Mouse (Mus musculus) macrophage (primary cell): Measurements from ENCODE around the gene Dscaml1. TPM values are rescaled to one million over a fixed set of nuclear protein-coding genes. Genes with fewer than 3 reads are reported as not detected.

ENCODE experiments used
- H3K27ac ChIP-seq: fragments of 350-480 bp; formaldehyde crosslinking; 2 replicates; pipeline ENCODE4 v1.9.0; 2021
- H3K36me3 ChIP-seq: fragments of 350-480 bp; formaldehyde crosslinking; 2 replicates; pipeline ENCODE4 v1.9.0; 2021; ENCODE audit errors: inconsistent target
- H3K4me3 ChIP-seq: fragments of 350-480 bp; formaldehyde crosslinking; 2 replicates; pipeline ENCODE4 v1.9.0; 2021; ENCODE audit errors: inconsistent target
- H3K79me2 ChIP-seq: fragments of 350-480 bp; formaldehyde crosslinking; 2 replicates; pipeline ENCODE4 v1.9.0; 2021; ENCODE audit errors: inconsistent target
- WGBS: methylation state at CpG from one replicate; pipeline ENCODE4 v1.1.7; 2026; ENCODE audit warnings: inconsistent platforms; ENCODE audit not compliant: missing documents; 5-methylcytosine and 5-hydroxymethylcytosine counted together
- polyA plus RNA-seq: library from polyadenylated mRNA; stranded (reverse); fragments of 250-400 nt; gene quantifications from 3 replicates; pipeline ENCODE4 v1.2.4, GENCODE M21; 2018; ENCODE audit warnings: inconsistent platforms

The Dscaml1 gene
- polyA plus RNA-seq, 1 experiment from 2014 or later = 0.09 TPM

DNA sequence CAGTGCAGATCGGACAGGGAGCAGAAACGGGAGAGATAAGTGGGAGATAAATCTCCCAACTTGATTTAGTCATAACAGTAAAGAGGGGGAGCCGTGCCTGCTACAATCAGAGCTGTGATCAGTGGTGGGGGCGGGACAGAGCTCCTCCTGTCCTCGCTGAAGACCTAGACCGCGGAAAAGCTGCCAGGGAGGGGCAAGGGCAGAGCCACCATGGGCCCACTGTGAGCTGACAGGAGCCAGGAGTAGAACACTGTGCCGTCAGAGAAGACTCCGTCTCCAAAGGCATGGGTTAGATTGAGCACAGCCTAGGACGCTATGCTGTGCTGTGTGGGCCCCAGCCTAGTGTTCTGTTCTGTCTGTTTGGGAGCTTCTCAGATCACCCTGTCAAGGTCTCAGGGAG, 72.8 kb downstream of the Dscaml1 start:
- no peak overlapping the region for H3K27ac ChIP-seq
- no peak overlapping the region for H3K4me3 ChIP-seq
- WGBS = 48% methylated on average over 10 of the region's 10 CpGs

DNA sequence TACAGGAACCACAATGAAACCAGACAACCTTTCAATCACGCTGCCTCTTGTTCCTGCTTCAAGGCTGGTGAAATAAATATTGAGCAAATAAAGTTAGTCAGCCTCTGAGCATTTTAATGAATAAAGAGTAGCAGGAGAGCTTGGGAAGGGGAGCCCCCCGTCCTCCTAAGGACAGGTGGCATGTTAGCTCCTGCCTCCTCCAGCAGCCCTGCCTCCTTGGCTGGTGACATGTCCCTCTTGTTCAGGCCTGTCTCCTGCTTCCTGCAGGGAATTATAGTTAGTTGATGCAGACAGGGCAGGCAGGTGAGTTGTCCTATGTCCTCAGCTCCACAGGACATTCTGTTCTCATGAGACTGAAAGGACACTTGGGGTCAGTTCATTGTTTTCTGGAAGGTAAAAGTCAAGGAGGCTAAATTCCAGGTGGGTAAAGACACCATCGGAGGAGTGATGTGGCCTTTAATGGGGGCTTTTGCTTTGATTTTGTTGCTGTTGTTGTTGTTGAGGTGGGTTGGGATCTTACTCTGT, 73.7 kb downstream of the Dscaml1 start:
- 71% methylated on average over 3 of the region's 3 CpGs for WGBS

More for the DNA sequence above, 72.8 kb downstream of the Dscaml1 start:
- H3K79me2 ChIP-seq = no peaks in the 10 kb centered on the region
- H3K36me3 ChIP-seq = no peaks in the 10 kb centered on the region

DNA sequence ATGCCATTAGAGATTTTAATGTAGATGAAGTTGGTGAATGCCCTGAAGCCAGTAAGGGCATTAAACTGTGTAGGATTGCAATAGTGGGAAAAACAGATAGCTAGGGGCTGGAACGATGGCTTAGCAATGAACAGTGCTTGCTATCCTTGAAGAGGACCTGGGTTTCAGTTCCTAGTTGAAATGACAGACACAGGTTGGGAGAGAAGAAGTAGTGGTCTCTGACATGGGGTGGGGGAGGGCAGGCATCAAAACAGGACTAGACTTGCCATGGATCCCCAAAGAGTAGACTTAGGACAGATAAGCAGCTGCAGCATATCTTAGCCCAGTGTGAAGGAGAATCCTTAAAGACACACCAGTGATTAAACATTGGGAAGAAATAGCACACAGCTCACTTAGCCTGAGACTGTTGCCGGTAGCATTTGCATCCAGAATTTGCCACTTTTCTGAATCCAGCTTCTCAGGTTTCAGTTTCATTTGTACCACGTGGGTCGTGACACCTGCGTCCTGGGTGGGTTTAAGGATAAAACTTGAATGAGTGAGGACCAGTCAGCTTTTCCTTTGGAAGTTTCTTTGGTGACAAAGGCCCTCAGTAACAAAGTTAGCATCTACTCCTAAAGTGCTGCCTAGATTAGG, 75.0 kb downstream of the Dscaml1 start:
- 36% methylated on average over 5 of the region's 5 CpGs for WGBS
- H3K27ac ChIP-seq = no peak overlapping the region
- H3K79me2 ChIP-seq = no peaks in the 10 kb centered on the region
- H3K36me3 ChIP-seq = no peaks in the 10 kb centered on the region
- H3K4me3 ChIP-seq = no peak overlapping the region

More for the DNA sequence above, 73.7 kb downstream of the Dscaml1 start:
- Histone ChIP-seq H3K4me3 (no peak overlapping the region), H3K79me2 (no peaks in the 10 kb centered on the region), H3K27ac (no peak overlapping the region), H3K36me3 (no peaks in the 10 kb centered on the region)

DNA sequence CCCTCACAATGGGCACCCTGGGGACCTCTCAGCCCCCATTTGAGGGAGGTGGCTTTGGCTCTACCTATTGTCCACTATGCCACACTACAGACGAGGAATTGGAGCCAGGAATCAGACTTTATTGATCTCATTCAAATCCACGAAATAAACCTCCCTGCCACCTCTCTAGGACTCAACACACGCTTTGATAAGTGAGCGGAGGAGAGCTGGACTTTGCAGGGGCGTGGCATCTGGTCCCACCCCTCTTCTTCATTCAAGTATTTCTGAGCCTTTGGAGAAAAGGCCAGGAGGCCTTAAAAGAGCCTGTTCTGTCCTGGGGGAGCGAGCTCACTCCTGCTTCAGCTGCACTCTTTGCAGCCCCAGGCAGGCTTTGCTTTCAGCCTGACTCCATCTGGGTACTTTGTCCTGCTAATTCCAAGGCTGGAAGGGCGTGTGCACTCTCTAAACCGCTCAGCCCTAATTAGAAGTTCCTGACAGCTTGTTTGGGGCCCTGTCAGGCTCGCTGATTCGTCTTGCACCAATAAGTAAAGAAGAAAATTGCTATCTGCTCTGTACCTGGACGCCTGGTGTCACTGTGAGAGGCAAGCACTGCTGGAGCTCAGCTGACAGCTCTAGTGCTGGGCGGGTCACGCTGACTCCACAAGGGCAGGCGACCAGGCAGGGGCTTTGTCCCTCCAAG, 75.7 kb downstream of the Dscaml1 start:
- no peaks in the 10 kb centered on the region for H3K36me3 ChIP-seq
- H3K27ac ChIP-seq = no peak overlapping the region
- 94% methylated on average over 14 of the region's 14 CpGs for WGBS
- no peaks in the 10 kb centered on the region for H3K79me2 ChIP-seq
- H3K4me3 ChIP-seq = no peak overlapping the region

DNA sequence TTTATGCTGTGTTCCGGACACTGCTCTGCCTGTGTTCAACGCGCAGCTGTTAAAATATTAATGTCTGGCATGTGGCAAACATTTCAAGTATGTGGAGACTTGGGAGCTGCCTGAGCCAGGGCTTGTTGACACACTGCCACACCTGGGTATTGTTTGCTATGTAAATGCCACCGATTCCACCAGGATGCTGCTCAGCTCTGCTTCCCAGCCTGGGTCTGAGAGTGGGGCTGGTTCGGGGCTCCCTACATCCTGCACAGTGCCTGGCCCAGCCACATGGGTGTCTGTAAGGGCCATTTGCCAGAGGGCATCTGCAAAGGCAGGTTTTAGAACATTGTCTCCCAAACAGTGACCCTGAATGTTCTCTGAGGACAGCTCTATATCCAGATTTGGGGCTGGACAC, 78.5 kb downstream of the Dscaml1 start:
- no peaks in the 10 kb centered on the region for H3K79me2 ChIP-seq
- 80% methylated on average over 5 of the region's 5 CpGs for WGBS
- no peaks in the 10 kb centered on the region for H3K36me3 ChIP-seq
- no peak overlapping the region for H3K27ac ChIP-seq
- H3K4me3 ChIP-seq = no peak overlapping the region

DNA sequence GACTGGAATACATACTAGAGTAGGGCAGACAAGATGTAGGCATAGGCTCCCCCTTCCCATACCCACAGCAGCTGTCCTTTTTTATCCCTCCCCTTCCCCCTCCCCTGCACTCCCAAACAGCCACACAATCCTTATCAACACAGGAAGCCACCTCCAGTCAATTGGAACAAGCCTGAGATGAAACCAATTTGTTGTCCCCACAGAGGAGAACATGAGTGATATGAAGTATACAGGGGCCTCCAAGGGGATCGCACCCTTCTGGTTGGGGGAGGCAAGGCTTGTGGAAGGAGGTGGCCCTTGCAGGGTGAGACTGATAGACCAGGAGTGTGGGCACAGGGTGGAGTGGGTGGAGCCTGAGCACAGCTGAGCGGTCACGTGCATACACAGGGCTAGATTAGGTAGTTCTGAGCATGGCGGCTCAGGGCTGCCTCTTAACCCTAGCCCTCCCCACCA, 79.1 kb downstream of the Dscaml1 start:
- H3K79me2 ChIP-seq = no peaks in the 10 kb centered on the region
- 62% methylated on average over 4 of the region's 4 CpGs for WGBS
- H3K36me3 ChIP-seq = no peaks in the 10 kb centered on the region
- no peak overlapping the region for H3K27ac ChIP-seq
- no peak overlapping the region for H3K4me3 ChIP-seq

DNA sequence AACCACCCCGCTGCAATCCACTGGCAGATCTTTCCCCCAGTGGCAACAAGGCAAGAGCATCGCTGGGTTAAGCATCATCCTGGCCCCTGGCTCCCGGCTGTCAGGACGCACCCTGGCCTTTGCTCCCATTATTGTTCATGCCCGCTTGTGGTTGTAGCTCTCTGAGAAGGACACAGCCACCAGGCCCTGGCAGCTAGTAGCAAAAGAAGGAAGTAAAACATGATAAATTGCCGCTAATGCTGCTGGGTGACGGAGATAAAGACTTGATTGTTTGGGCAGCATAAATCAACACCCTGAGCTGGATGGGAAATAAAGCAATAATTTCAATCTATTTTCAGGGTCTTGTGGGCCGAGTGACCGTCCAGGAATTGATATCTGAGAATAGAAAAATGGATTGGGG, 81.1 kb downstream of the Dscaml1 start:
- no peaks in the 10 kb centered on the region for H3K79me2 ChIP-seq
- WGBS = 11% methylated on average over 9 of the region's 9 CpGs
- H3K27ac ChIP-seq = no peak overlapping the region
- H3K4me3 ChIP-seq = no peak overlapping the region
- no peaks in the 10 kb centered on the region for H3K36me3 ChIP-seq

DNA sequence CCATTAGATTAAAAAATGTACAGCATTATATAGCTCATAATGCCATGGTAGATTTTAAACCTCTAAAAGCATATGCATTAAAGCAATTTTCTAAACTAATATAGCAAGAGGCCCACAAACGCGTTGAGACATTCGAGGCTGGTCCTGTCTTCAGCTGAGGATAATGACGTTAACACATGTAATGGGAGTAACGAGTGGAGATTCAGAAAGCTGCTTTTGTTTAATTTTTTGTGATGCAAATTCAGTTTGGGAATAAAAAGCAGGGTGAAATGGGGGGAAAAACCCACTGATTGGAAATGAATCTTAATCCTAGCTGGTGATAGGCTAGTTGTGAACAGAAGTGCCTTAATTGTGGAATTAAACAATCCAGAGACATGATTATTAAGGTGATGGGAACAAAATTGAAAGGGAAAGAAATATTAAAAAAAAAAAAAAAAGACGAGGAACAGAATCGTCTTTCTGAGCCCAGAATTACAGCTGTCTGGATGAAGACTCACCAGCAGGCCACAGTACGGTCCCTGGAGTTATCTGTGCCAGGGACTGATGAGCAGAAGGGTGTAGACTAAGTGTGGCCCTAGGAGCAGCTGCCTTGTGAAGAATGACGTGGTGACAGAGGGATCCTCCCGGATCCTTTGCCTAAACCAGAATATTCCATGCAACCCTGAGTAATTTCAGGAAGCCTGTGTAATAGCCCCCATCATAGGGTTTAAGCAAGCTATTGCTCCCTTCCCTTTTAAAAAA, 84.5 kb downstream of the Dscaml1 start:
- Histone ChIP-seq H3K4me3 (no peak overlapping the region), H3K27ac (no peak overlapping the region), H3K79me2 (no peaks in the 10 kb centered on the region), H3K36me3 (no peaks in the 10 kb centered on the region)
- 93% methylated on average over 10 of the region's 10 CpGs for WGBS

DNA sequence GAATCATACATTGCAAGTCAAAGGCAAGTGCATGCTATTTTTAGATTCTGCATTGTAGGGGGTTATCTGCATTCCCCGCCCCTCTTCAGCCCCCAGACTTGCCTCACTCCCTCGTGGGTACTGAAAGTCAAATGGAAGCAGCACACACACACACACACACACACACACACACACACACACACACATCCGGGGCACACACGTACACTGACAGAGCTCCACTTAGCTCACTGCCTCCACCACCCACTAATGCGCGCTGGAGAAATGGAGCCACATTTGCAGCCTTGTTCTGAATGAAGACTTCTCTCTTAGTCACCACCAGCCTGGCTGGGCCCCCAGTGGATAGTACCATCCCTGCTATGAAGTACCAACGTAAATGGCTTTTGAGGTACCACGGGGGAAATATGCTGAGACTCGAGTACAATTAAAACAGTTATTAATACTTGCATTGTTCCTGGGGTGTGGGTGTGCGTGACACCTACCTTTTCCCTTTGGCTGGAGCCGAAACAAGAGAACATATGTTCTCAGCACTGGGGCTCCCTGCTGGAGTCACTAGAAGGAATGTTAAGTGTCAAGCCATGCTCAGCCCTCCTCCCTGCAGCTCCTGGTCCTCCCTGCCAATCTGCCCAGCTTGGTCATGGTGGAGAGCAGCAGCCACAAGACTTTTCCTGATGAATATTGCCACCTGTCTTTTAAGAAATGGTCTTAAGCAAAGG, 91.7 kb downstream of the Dscaml1 start:
- H3K36me3 ChIP-seq = no peaks in the 10 kb centered on the region
- no peaks in the 10 kb centered on the region for H3K79me2 ChIP-seq
- WGBS = 82% methylated on average over 9 of the region's 11 CpGs
- H3K27ac ChIP-seq = no peak overlapping the region
- no peak overlapping the region for H3K4me3 ChIP-seq

DNA sequence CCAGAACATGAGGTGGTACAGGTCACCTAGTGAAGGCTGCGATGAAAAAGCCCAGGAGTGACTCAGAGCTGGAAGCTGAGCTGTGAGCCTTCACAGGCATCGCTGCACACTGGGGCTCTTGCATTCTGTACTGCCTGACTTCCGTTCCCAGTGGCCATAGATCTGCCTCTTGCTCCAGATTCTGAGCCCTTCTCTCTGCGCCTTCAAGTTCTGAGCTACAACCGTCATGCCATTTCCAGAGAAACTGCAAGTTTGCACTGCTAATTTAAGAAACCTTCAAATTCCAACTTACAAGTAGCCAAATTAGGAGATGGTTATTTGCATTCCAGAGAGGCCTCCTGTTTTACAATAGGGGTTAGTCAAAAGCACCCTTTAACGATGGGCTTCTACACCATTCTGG, 93.4 kb downstream of the Dscaml1 start:
- no peaks in the 10 kb centered on the region for H3K36me3 ChIP-seq
- no peaks in the 10 kb centered on the region for H3K79me2 ChIP-seq
- H3K4me3 ChIP-seq = no peak overlapping the region
- 84% methylated on average over 6 of the region's 6 CpGs for WGBS
- H3K27ac ChIP-seq = no peak overlapping the region

DNA sequence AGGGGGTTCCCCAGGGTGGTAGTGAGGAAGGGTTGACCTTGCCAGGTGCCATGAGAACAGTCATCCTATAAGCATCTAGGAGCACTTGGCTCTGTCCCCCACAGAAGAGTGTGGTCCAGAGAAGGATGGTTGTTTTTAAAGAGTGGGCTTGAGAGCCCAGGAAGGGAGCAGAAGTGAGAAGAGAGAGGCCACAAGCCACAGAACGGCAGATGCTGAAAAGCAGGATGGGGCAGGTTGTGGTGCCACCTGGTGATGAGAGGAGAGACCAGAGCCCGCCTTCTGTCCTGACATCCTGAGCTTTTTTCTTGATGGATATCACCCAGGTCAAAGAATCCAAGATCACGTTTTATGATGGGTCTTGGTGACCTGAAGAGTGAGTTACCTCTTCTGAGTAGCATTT, 96.4 kb downstream of the Dscaml1 start:
- H3K27ac ChIP-seq = no peak overlapping the region
- no peak overlapping the region for H3K4me3 ChIP-seq
- 41% methylated on average over 3 of the region's 3 CpGs for WGBS
- H3K79me2 ChIP-seq = no peaks in the 10 kb centered on the region
- no peaks in the 10 kb centered on the region for H3K36me3 ChIP-seq

DNA sequence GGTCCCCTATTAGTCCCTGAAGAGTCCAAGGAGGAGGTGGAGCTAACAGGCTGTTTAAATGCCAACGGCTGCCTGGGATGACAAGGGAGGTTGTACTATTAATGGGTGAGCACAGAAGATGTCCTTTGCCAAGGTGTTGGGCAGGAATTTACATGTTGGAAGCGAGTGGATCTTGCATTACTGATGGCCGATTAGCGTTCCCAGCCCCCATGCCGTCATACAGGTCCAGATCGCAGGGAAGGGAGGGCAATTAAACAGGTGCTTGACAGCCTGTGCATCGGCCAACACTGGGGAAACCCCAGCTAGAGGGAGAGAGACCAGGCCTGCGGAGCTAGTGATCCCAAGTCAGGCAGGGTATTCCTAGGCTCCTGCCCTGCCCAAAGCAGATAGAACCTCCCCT, 98.1 kb downstream of the Dscaml1 start:
- H3K27ac ChIP-seq = no peak overlapping the region
- H3K79me2 ChIP-seq = no peaks in the 10 kb centered on the region
- H3K4me3 ChIP-seq = no peak overlapping the region
- H3K36me3 ChIP-seq = no peaks in the 10 kb centered on the region
- 95% methylated on average over 8 of the region's 8 CpGs for WGBS

DNA sequence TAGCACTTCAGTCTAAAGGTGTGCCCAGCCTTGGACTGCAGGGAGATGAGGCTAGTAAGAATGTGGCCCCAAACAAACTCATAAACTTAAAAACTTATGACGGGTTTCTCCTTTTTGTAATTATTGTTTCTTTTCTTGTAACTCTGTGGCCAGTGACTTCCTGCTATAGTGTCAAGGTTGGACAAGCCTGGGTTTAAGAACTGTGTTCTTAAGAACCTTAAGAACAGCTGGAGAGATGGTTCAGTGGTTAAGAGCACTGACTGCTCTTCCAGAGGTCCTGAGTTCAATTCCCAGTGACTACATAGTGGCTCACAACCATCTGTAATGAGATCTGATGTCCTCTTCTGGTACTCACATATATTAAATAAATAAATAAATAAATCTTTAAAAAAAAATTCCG, 106.8 kb downstream of the Dscaml1 start:
- WGBS = 57% methylated on average over 2 of the region's 2 CpGs

DNA sequence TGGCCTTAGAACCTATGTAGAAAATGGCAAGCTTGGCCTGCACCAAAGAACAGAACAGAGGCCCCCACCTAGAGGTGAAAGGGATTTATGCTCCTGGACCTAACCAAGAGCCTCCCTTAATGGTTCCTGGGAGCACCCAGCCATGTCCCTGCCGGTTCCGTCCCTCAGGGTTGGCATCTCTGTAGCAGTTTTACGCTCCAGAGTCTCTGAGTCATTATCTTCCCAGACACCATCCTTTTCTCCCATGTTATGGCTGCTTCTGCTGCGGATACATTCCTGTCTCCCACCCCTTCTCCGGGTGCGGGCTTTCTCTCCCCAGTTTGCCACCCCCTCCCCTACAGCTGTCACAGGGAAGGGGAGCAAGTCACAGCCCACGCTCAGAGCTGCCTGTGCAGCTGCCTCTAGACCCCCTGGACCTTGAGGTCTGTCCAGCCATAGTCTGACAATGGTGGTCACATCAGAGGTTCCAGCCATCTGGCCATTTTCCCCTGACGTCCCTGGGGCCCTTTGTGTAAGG, 108.1 kb downstream of the Dscaml1 start:
- Histone ChIP-seq H3K4me3 (no peak overlapping the region), H3K79me2 (no peaks in the 10 kb centered on the region), H3K27ac (no peak overlapping the region), H3K36me3 (no peaks in the 10 kb centered on the region)
- WGBS = 84% methylated on average over 8 of the region's 8 CpGs

More for the DNA sequence above, 106.8 kb downstream of the Dscaml1 start:
- no peak overlapping the region for H3K27ac ChIP-seq
- H3K79me2 ChIP-seq = no peaks in the 10 kb centered on the region
- H3K36me3 ChIP-seq = no peaks in the 10 kb centered on the region
- H3K4me3 ChIP-seq = no peak overlapping the region
